11 mouse cellular contexts compared by ENCODE assay signal in genomic region chr6:115029248-115029647, GRCm38 (mm10). TPM values are rescaled to one million over a fixed set of nuclear protein-coding genes. Genes with fewer than 3 reads are reported as not detected.
DNase-seq lines count a peak whose midpoint lies in the region; ATAC-seq and TF ChIP-seq lines count a peak whose summit lies in the region.
"Had no signal": no experiment of that assay in that cellular context is flagged by ENCODE, and none has a peak within 500 bp of the region (broad histone marks: within the 10 kb centered on the region; RNA-seq: fewer than 3 reads in every experiment).

No protein-coding gene starts in this region.

- no peak overlapping the region for H3K4me3 ChIP-seq in hindbrain, postnatal 0 days (ENCODE audit: low read length)
- no peak overlapping the region for H3K4me3 ChIP-seq in hindbrain, embryonic 16.5 days (ENCODE audit: low read length)
- no peak overlapping the region for H3K4me3 ChIP-seq in thymus, adult 2 months (ENCODE audit: control insufficient read depth, insufficient read depth, low read length)

- no peak overlapping the region for H3K27ac ChIP-seq in hindbrain, postnatal 0 days
- H3K27ac ChIP-seq in hindbrain, embryonic 16.5 days (ENCODE audit: low read depth, low read length) = no peak overlapping the region
- H3K27ac ChIP-seq in thymus, adult 2 months (ENCODE audit: control insufficient read depth, insufficient read depth, low read length) = no peak overlapping the region
- H3K27ac ChIP-seq: macrophage had no signal

- no peaks in the 10 kb centered on the region for H3K9me3 ChIP-seq in hindbrain, postnatal 0 days (ENCODE audit: low read length)
- no peaks in the 10 kb centered on the region for H3K9me3 ChIP-seq in hindbrain, embryonic 16.5 days (ENCODE audit: control insufficient read depth, low read length)

- WGBS in hindbrain, postnatal 0 days = 73% methylated on average over 2 of the region's 2 CpGs
- WGBS in hindbrain, embryonic 16.5 days = 73% methylated on average over 2 of the region's 2 CpGs
- 73% methylated on average over 2 of the region's 2 CpGs for WGBS in thymus, adult 2 months

- TF ChIP-seq POLR2A in thymus, adult 2 months (IDR thresholded peaks at IDR 0.05; ENCODE audit: control insufficient read depth, extremely low read depth, insufficient read depth, low read length, poor library complexity) = no peak

- no peaks in the 10 kb centered on the region for H3K27me3 ChIP-seq in hindbrain, postnatal 0 days (ENCODE audit: insufficient read depth, low read length)
- H3K27me3 ChIP-seq in hindbrain, embryonic 16.5 days (replicated peaks; ENCODE audit: control insufficient read depth, insufficient read depth, low read length) = no peaks in the 10 kb centered on the region
- no peaks in the 10 kb centered on the region for H3K27me3 ChIP-seq in thymus, adult 2 months (ENCODE audit: control insufficient read depth, insufficient read depth, low read length)

- ATAC-seq in hindbrain, postnatal 0 days = no peak
- no peak for ATAC-seq in hindbrain, embryonic 16.5 days
- ATAC-seq: forebrain, embryonic 16.5 days had no signal

- no peaks in the 10 kb centered on the region for H3K4me1 ChIP-seq in hindbrain, postnatal 0 days (ENCODE audit: insufficient read depth, low read length)
- no peaks in the 10 kb centered on the region for H3K4me1 ChIP-seq in hindbrain, embryonic 16.5 days (ENCODE audit: control insufficient read depth, insufficient read depth, low read depth, low read length)
- H3K4me1 ChIP-seq in thymus, adult 2 months (replicated peaks; ENCODE audit: control insufficient read depth, insufficient read depth, low read length) = no peaks in the 10 kb centered on the region

- H3K36me3 ChIP-seq in hindbrain, postnatal 0 days (ENCODE audit: insufficient read depth, low read length) = peaks cover 24% of the 10 kb centered on the region
- peaks cover 24% of the 10 kb centered on the region for H3K36me3 ChIP-seq in hindbrain, embryonic 16.5 days (ENCODE audit: control insufficient read depth, insufficient read depth, low read length)
- H3K36me3 ChIP-seq in thymus, adult 2 months (ENCODE audit: control insufficient read depth, insufficient read depth, low read length) = peaks cover 13% of the 10 kb centered on the region

- no peak overlapping the region for H3K4me2 ChIP-seq in hindbrain, postnatal 0 days (ENCODE audit: low read depth, low read length)
- no peak overlapping the region for H3K4me2 ChIP-seq in hindbrain, embryonic 16.5 days (ENCODE audit: low read length)

- TF ChIP-seq CTCF in hindbrain, postnatal 0 days (IDR thresholded peaks at IDR 0.05; ENCODE audit: low read depth) = peak; percentile 74
- TF ChIP-seq CTCF in thymus, adult 2 months (IDR thresholded peaks at IDR 0.05; ENCODE audit: borderline replicate concordance, control insufficient read depth, extremely low read depth, insufficient read depth, low read length, poor library complexity) = no peak

- H3K9ac ChIP-seq in hindbrain, postnatal 0 days (replicated peaks; ENCODE audit: low read length) = no peak overlapping the region
- H3K9ac ChIP-seq in hindbrain, embryonic 16.5 days (ENCODE audit: low read depth, low read length) = no peak overlapping the region

- DNase-seq in hindbrain, postnatal 0 days (ENCODE audit: low spot score) = peak; percentile 83
- peak; percentile 55 for DNase-seq in right cerebral cortex, adult 18-20 months
- no peak for DNase-seq in right cerebral cortex, postnatal 4 days
- DNase-seq in brain, adult 2 months (ENCODE audit: low read depth, low spot score) = peak; percentile 78
- peak; percentile 37 for DNase-seq in naive thymus-derived CD4-positive, alpha-beta T cell, adult 2 months (ENCODE audit: low read depth)
- no peak for DNase-seq in thymus, adult 2 months
- no peak for DNase-seq in T-cell, adult 2 months (ENCODE audit: low spot score)
- DNase-seq: right cerebral cortex, postnatal 14 days had no signal

RNA-seq across cellular contexts. Expression of gene Tamm41, which starts 8.4 kb away (rescaled TPM):
- total RNA-seq in hindbrain, postnatal 0 days (2014; rRNA removed) = 44.3 and 51.1 TPM in 2 replicates
- 47.1 and 47.7 TPM in 2 replicates for polyA plus RNA-seq in hindbrain, postnatal 0 days (2015; fragmentation: Nextera tagmentation; extraction: Ambion mirVana)
- 46.7 and 48.6 TPM in 2 replicates for polyA plus RNA-seq in hindbrain, embryonic 16.5 days (2015; fragmentation: Nextera tagmentation; extraction: Ambion mirVana)
- 42.8 and 48.2 TPM in 2 replicates for polyA plus RNA-seq in thymus, adult 2 months (2012; rRNA removed)

RNA-seq across cellular contexts. Expression of gene Vgll4, which starts 59.5 kb away (rescaled TPM):
- total RNA-seq in hindbrain, postnatal 0 days (2014; rRNA removed) = 85.4 and 88.5 TPM in 2 replicates
- polyA plus RNA-seq in hindbrain, postnatal 0 days (2015; fragmentation: Nextera tagmentation; extraction: Ambion mirVana) = 49.4 and 53.2 TPM in 2 replicates
- 60.2 and 62.0 TPM in 2 replicates for polyA plus RNA-seq in hindbrain, embryonic 16.5 days (2015; fragmentation: Nextera tagmentation; extraction: Ambion mirVana)
- polyA plus RNA-seq in thymus, adult 2 months (2012; rRNA removed) = 107 and 108 TPM in 2 replicates

Comparison
In these comparisons a context has a peak if more than half of its experiments do, and no peak if none do; other contexts are left out.
1. DNase-seq: peak in hindbrain, postnatal 0 days (single experiment), right cerebral cortex, adult 18-20 months (single experiment), brain, adult 2 months (single experiment) and naive thymus-derived CD4-positive, alpha-beta T cell, adult 2 months (single experiment); none in right cerebral cortex, postnatal 4 days (single experiment), thymus, adult 2 months (single experiment) and T-cell, adult 2 months (single experiment).